Mouse (Mus musculus) bone marrow macrophage, adult 2 months (primary cell): ENCODE measurements around the gene Ralgapa1.

Experiments used
- CTCF ChIP-seq: IDR thresholded peaks from 2 replicates; pipeline ENCODE4 v1.5.1; 2012; ENCODE audit warnings: low read depth, mild to moderate bottlenecking, low read length, moderate library complexity
- POLR2A ChIP-seq: IDR thresholded peaks from 2 replicates; pipeline ENCODE4 v1.6.1; 2012; ENCODE audit warnings: mild to moderate bottlenecking, low read depth, low read length, borderline replicate concordance

GRCm38 (mm10) chr12:55860631-55861030, 39.7 kb upstream of the Ralgapa1 start:
- TF ChIP-seq CTCF (no peak), POLR2A (no peak)
